Mouse (Mus musculus): Measurements from ENCODE around the gene Mrvi1.

Mrvi1 gene

GRCm38 (mm10) chr7:110982053-110982705 is at the start of gene Mrvi1:
Gene Mrvi1 (minus strand): TSS chr7:110982461.
- DNase-seq (ENCODE audit: low spot score in 2 of 2), result no peak

GRCm38 (mm10) chr7:111029046-111029553 is 46.8 kb upstream of the Mrvi1 start:
- no peak for DNase-seq (ENCODE audit: low spot score in 2 of 2)

GRCm38 (mm10) chr7:111028281-111029045 is 46.2 kb upstream of the Mrvi1 start, which contains the start of gene Ctr9:
Gene Ctr9 (plus strand): TSS chr7:111028951.
- DNase-seq (ENCODE audit: low spot score in 2 of 2), result peak; percentile 95 to 96

GRCm38 (mm10) chr7:111024912-111025311 is 42.7 kb upstream of the Mrvi1 start:
- DNase-seq (ENCODE audit: low spot score in 2 of 2), result no peak

- DNase-seq (ENCODE audit: low spot score in 2 of 2), result peak in 1 of 2 experiments; percentile 4
Measured at GRCm38 (mm10) chr7:111024068-111024594, 41.9 kb upstream of the Mrvi1 start.

GRCm38 (mm10) chr7:111020814-111021213 is 38.6 kb upstream of the Mrvi1 start:
- no peak for DNase-seq (ENCODE audit: low spot score in 2 of 2)

- peak in 1 of 2 experiments; percentile 26 for DNase-seq (ENCODE audit: low spot score in 2 of 2)
Measured at GRCm38 (mm10) chr7:111016921-111017320, 34.7 kb upstream of the Mrvi1 start.

GRCm38 (mm10) chr7:111015731-111016130 is 33.5 kb upstream of the Mrvi1 start:
- DNase-seq (ENCODE audit: low spot score in 2 of 2), result no peak

- DNase-seq (ENCODE audit: low spot score in 2 of 2), result peak; percentile 82 to 86
Measured at GRCm38 (mm10) chr7:111014893-111015292, 32.6 kb upstream of the Mrvi1 start.

- DNase-seq (ENCODE audit: low spot score in 2 of 2), result no peak
Measured at GRCm38 (mm10) chr7:111014039-111014605, 31.9 kb upstream of the Mrvi1 start.

- DNase-seq (ENCODE audit: low spot score in 2 of 2), result no peak
Measured at GRCm38 (mm10) chr7:111004136-111004840, 22.0 kb upstream of the Mrvi1 start.

- DNase-seq (ENCODE audit: low spot score in 2 of 2), result no peak
Measured at GRCm38 (mm10) chr7:110998887-110999827, 16.9 kb upstream of the Mrvi1 start.

GRCm38 (mm10) chr7:110991221-110991494 is 8.9 kb upstream of the Mrvi1 start:
- no peak for DNase-seq (ENCODE audit: low spot score in 2 of 2)

GRCm38 (mm10) chr7:110990356-110991220 is 8.3 kb upstream of the Mrvi1 start:
- DNase-seq (ENCODE audit: low spot score in 2 of 2), result no peak

GRCm38 (mm10) chr7:110989286-110989879 is 7.1 kb upstream of the Mrvi1 start:
- DNase-seq (ENCODE audit: low spot score in 2 of 2), result no peak

GRCm38 (mm10) chr7:110988081-110988480 is 5.8 kb upstream of the Mrvi1 start:
- peak; percentile 47 to 56 for DNase-seq (ENCODE audit: low spot score in 2 of 2)

GRCm38 (mm10) chr7:110985581-110986265 is 3.5 kb upstream of the Mrvi1 start:
- no peak for DNase-seq (ENCODE audit: low spot score in 2 of 2)

- DNase-seq (ENCODE audit: low spot score in 2 of 2), result no peak
Measured at GRCm38 (mm10) chr7:110983621-110984020, 1.4 kb upstream of the Mrvi1 start.

- DNase-seq (ENCODE audit: low spot score in 2 of 2), result peak in 1 of 2 experiments; percentile 38
Measured at GRCm38 (mm10) chr7:110982764-110983163, 503 bp upstream of the Mrvi1 start.

Data from frontal cortex, postnatal 36 days (tissue).